Mouse (Mus musculus) lung, adult 10 weeks (tissue): Measurements from ENCODE around the gene Phf20. TPM values are rescaled to one million over a fixed set of nuclear protein-coding genes. Genes with fewer than 3 reads are reported as not detected.

Experiments
- polyA plus RNA-seq: library from polyadenylated mRNA; stranded (reverse); fragments of 350-450 nt; fragmentation: Illumina TruSeq; extraction: RNeasy Lipid Tissue Mini Kit (QIAGEN cat#74804); gene quantifications from one replicate; pipeline ENCODE4 v1.2.3, GENCODE M21; 2014; ENCODE audit warnings: low read depth, low replicate concordance; ENCODE audit not compliant: insufficient read depth

Phf20 gene
- 6.3 TPM for polyA plus RNA-seq

DNA sequence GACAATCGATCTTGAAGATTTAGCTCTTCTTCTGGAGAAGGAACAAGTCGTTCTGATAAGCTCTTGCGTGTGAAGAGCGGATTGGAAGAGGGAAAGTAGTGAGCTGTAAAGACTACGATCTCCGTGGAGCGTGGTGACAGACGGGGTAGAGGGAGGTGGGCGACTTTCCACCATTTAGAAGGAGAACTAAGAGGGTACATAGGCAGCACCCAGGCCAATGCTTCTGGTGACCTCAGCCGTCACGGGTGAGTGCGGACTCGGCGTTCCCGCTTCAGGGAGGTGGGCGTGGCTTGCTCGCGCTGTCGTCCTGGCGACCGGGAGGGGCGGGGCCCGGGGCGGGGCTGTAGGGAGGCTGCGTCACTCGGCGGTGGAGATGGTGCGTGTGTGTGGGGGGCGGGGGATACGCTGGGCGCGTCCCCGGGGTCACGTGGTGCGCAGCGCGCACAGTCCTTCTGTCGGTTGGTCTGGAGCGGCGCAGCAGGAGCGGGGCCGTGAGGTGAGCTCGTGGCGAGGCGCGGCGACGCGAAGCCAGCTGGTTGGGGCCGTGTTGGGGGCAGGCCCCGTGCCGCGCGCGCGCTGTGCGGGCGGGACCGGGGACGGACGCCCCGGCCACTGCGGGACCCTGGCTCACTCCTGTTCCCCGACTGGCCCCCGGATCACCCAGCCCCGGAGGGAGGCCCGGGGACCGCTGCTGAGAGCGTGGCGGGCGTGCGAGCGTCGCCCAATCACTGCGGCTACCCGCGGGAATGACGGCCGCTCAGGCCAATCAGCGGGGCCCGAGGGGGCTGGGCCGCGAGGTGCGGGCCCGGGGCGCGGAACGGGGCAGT lies at the start of gene Phf20:
Gene Phf20, plus strand, starts transcription at position 165 of the 827 bp plus-strand sequence.

DNA sequence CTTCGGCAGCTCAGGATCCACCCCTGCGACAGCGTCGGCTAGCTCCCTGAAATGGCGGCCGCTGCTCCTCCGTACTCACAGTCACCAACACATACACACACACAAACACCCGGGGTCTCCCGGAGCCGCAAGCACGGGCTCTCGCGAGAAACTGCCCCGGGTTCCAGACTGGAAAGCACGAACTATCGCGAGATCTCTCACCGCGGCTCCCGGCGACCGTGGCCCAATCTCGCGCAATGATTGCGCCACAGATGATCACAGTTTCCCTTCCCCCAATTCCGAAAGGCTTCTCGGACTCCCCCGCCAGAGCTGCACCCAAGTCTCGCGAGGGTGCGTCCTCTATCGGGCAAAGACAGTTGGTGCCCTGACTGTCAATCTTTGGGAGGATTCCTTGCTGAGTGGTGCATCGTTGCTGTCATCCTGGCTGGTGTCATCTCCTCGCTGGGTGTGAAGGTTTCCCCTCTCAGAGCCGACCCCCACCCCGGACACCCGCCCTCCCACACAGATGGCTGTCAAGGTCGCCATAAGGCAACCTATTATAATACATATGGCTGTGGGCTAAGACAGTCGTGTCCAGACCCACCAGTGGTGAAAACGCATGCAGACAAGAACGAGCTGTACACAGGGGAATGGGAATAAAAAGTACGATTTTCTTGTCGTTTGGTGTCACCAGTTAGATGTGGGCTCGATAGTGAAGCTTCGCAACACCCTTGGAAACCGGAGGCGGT lies 16.0 kb upstream of the Phf20 start, which contains the start of gene Rbm39:
Gene Rbm39, minus strand, starts transcription at position 145 of the 728 bp plus-strand sequence.

DNA sequence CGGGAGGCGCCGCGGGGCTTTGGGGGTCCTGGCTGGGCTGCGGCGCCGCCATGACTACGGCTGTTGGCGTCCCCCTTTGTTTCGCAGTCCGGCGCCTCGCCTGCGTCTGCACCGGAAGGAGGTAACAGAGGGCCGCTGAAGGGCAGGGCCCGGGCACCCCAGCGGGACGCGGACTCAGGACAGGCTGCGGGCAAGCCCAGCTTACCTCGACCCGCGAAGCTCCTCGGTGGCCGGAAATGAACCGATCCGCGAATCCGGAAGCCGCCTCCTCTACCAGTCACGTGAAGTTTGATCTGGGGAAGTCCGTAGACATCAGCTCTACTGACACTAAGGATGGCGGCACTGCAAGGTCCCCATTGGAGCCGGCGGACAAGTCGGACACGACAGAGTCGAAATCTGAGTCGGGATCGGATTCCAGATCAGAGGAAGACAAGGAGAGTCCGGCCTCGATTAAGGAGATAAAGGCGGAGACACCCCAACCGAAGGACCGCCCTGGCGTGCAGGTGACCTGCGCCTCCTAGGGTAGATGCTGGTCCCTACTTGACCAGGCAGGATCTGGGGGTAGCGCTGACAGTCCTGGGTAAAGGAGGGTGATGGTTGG lies 116.1 kb downstream of the Phf20 start, which contains the start of the genes Cnbd2 and Scand1:
Gene Cnbd2, plus strand, starts transcription at position 3 of the 601 bp plus-strand sequence.
Gene Scand1, minus strand, starts transcription at position 408 of the 601 bp plus-strand sequence.

Other genes starting within 250 kb of the Phf20 start
- gene Cep250, start 240.0 kb upstream of the Phf20 start, polyA plus RNA-seq, result 3.5 TPM
- gene 6430550D23Rik, start 188.5 kb upstream of the Phf20 start, polyA plus RNA-seq, result 0.84 TPM
- gene Ergic3, start 188.4 kb upstream of the Phf20 start, polyA plus RNA-seq, result 130 TPM
- 0.27 TPM for gene Fer1l4, start 143.5 kb upstream of the Phf20 start, polyA plus RNA-seq
- gene Spag4, start 131.3 kb upstream of the Phf20 start, polyA plus RNA-seq, result 0.41 TPM
- 17.9 TPM for gene Cpne1, start 84.5 kb upstream of the Phf20 start, polyA plus RNA-seq
- gene Rbm12, start 84.5 kb upstream of the Phf20 start, polyA plus RNA-seq, result 5.4 TPM
- gene Gm28036, start 69.4 kb upstream of the Phf20 start, polyA plus RNA-seq, result 1.5 TPM
- gene Romo1, start 52.4 kb upstream of the Phf20 start, polyA plus RNA-seq, result 210 TPM
- gene Nfs1, start 52.3 kb upstream of the Phf20 start, polyA plus RNA-seq, result 21.1 TPM
- gene Rbm39, start 16.2 kb upstream of the Phf20 start, polyA plus RNA-seq, result 128 TPM
- 2.6 TPM for gene Cnbd2, start 115.8 kb downstream of the Phf20 start, polyA plus RNA-seq
- 42.7 TPM for gene Scand1, start 116.2 kb downstream of the Phf20 start, polyA plus RNA-seq
- gene Epb41l1, start 224.4 kb downstream of the Phf20 start, polyA plus RNA-seq, result 6.2 TPM